Mouse (Mus musculus) forebrain, embryonic 11.5 days (tissue): ENCODE results near the gene Zbed4. TPM values are rescaled to one million over a fixed set of nuclear protein-coding genes. Genes with fewer than 3 reads are reported as not detected.
"Not testable (repeated sequence)": the region's sequence is repeated elsewhere in the genome, so short reads cannot be mapped to it uniquely, and the experiment has no call there.

Experiments used
- ATAC-seq: fragments of 200-750 bp; cut with Nextera tagmentation; replicated peaks from 2 replicates; pipeline ENCODE4 v1.8.0; 2017; ENCODE audit warnings: moderate TSS enrichment; ENCODE audit not compliant: low FRiP score
- DNase-seq: peaks from one replicate; pipeline ENCODE4 v3.0.0-alpha.2; 2017; ENCODE audit warnings: low spot score
- H3K27ac ChIP-seq: fragments of 300-500 bp; sonication (generic); 2 replicates; pipeline ENCODE4 v1.5.1; 2014; ENCODE audit warnings: low read depth, low read length
- H3K27me3 ChIP-seq: fragments of 300-500 bp; sonication (generic); 2 replicates; pipeline ENCODE4 v1.6.1; 2014; ENCODE audit warnings: mild to moderate bottlenecking, low read length, mixed read lengths; ENCODE audit not compliant: control insufficient read depth, insufficient read depth
- H3K36me3 ChIP-seq: fragments of 300-500 bp; sonication (generic); 2 replicates; pipeline ENCODE4 v1.6.1; 2014; ENCODE audit warnings: mild to moderate bottlenecking, low read length, moderate library complexity, mixed read lengths; ENCODE audit not compliant: control insufficient read depth, insufficient read depth
- H3K4me1 ChIP-seq: fragments of 300-500 bp; sonication (generic); replicated peaks from 2 replicates; pipeline ENCODE4 v1.6.1; 2014; ENCODE audit warnings: low read length, mixed read lengths; ENCODE audit not compliant: control insufficient read depth, insufficient read depth
- H3K4me2 ChIP-seq: fragments of 300-500 bp; sonication (generic); 2 replicates; pipeline ENCODE4 v1.6.1; 2014; ENCODE audit warnings: low read depth, mild to moderate bottlenecking, low read length, moderate library complexity, mixed read lengths; ENCODE audit not compliant: severe bottlenecking
- H3K4me3 ChIP-seq: fragments of 300-500 bp; sonication (generic); 2 replicates; pipeline ENCODE4 v1.5.1; 2014; ENCODE audit warnings: low read depth, low read length
- H3K9ac ChIP-seq: fragments of 300-500 bp; sonication (generic); 2 replicates; pipeline ENCODE4 v1.6.1; 2014; ENCODE audit warnings: low read length
- H3K9me3 ChIP-seq: fragments of 300-500 bp; sonication (generic); 2 replicates; pipeline ENCODE4 v1.6.1; 2016; ENCODE audit warnings: low read length, mixed read lengths; ENCODE audit not compliant: control insufficient read depth
- WGBS: fragments of 180-500 bp; shearing (Covaris S2); extraction: QIAGEN DNeasy Blood & Tissue Kit; methylation state at CpG from one replicate; pipeline ENCODE4 v1.1.7; 2014; 5-methylcytosine and 5-hydroxymethylcytosine counted together
- polyA plus RNA-seq: library from polyadenylated mRNA; unstranded; fragments of >200 nt; fragmentation: Nextera tagmentation; extraction: Ambion mirVana; gene quantifications from 2 replicates; pipeline ENCODE4 v1.2.1, GENCODE M21; 2014

Zbed4 gene
- polyA plus RNA-seq, 1 experiment from 2014 or later, result 43.6 TPM

DNA sequence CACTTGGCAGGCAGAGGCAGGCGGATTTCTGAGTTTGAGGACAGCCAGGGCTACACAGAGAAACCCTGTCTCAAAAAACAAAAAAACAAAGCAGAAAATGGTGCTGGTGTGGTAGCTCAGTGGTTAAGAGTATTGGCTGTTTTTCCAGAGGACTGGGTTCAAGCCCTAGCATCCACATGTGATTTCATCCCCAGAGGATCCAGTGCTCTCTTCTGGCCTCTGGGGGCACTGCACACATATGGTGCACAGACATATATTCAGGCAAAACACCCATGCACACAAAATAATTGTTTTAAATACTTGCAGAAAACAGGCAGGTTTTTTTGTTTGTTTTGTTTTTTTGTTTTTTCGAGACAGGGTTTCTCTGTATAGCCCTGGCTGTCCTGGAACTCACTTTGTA lies 14.7 kb downstream of the Zbed4 start:
- not testable (repeated sequence) for H3K9ac ChIP-seq, ATAC-seq, H3K4me1 ChIP-seq, H3K4me2 ChIP-seq, H3K9me3 ChIP-seq, DNase-seq, H3K27ac ChIP-seq, H3K36me3 ChIP-seq, H3K4me3 ChIP-seq, H3K27me3 ChIP-seq
- 94% methylated on average over 2 of the region's 2 CpGs for WGBS

DNA sequence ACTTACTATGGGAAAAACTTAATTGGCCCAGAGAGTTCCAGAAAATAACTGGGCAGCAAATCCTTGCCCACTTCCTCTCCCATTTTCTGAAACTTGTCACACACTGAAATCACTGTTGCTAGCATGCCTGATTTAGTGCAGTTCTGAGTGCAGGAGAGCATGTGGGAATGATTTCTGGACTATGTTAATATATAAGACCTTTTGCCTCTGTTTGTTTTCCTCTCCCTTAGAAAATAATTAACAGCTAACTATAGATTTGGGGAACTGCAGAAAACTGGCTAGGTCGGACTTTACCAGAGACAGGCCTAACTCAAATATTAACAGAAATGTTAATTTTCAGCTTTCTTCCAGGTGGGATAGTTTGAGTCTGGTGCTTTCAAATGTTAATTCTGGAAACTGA lies 17.1 kb downstream of the Zbed4 start:
- Histone ChIP-seq H3K36me3 (peaks cover 14% of the 10 kb centered on the region), H3K27ac (no peak overlapping the region), H3K9me3 (no peaks in the 10 kb centered on the region), H3K9ac (no peak overlapping the region), H3K4me3 (no peak overlapping the region), H3K4me1 (no peaks in the 10 kb centered on the region), H3K27me3 (no peaks in the 10 kb centered on the region), H3K4me2 (no peak overlapping the region)
- DNase-seq (no peak), ATAC-seq (no peak)
- WGBS, result 94% methylated on average over 1 of the region's 1 CpGs

DNA sequence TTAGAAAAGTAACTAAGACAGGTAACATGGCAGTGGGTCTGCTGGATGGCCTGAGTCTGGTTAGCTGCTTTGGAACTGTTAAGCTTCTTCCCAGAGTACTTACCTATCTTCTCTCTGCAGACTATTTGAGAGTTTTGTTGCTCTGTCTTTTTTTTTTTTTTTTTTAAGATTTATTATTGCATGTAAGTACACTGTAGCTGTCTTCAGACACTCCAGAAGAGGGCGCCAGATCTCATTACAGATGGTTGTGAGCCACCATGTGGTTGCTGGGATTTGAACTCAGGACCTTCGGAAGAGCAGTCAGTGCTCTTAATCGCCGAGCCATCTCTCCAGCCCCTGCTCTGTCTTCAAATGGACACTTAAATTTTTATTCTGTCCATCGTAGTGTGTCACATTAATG lies 23.2 kb downstream of the Zbed4 start:
- H3K4me1 ChIP-seq, H3K27me3 ChIP-seq, H3K27ac ChIP-seq, H3K9me3 ChIP-seq, H3K4me2 ChIP-seq, H3K4me3 ChIP-seq, ATAC-seq, H3K9ac ChIP-seq, DNase-seq: not testable (repeated sequence)
- H3K36me3 ChIP-seq, result peaks cover 14% of the 10 kb centered on the region
- WGBS, result 88% methylated on average over 5 of the region's 5 CpGs

DNA sequence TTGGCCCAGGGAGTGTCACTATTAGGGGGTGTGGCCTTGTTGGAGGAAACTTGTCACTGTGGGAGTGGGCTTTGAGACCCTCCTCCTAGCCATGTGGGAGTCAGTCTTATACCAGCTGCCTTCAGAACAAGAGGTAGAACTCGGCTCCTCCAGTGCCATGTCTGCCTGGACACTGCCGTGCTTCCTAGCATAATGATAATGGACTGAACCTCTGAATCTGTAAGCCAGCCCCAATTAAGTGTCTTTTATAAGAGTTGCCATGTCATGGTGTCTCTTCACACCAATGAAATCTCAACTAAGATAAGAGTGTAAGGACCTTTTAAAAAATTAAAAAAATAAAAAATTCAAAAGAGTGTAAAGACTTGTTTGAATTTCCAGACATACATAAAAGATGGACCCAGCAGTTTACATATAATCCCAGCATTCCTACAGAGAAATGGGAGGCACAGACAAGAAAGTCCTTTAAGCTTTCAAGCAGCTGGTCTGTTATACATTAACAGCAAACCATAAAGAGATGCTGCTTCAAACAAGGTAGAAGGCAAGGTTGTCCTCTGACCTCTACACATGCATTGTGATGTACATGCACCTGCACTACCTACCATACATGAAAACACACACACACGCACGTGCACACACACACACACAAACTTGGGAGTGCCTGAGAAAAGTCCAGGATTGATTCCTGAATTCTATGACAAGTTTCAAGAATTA lies 40.8 kb downstream of the Zbed4 start:
- ATAC-seq (no peak), DNase-seq (no peak)
- Histone ChIP-seq H3K36me3 (no peaks in the 10 kb centered on the region), H3K4me3 (no peak overlapping the region), H3K9ac (no peak overlapping the region), H3K27me3 (no peaks in the 10 kb centered on the region), H3K4me1 (no peaks in the 10 kb centered on the region), H3K27ac (no peak overlapping the region), H3K9me3 (no peaks in the 10 kb centered on the region), H3K4me2 (no peak overlapping the region)
- 84% methylated on average over 4 of the region's 4 CpGs for WGBS

DNA sequence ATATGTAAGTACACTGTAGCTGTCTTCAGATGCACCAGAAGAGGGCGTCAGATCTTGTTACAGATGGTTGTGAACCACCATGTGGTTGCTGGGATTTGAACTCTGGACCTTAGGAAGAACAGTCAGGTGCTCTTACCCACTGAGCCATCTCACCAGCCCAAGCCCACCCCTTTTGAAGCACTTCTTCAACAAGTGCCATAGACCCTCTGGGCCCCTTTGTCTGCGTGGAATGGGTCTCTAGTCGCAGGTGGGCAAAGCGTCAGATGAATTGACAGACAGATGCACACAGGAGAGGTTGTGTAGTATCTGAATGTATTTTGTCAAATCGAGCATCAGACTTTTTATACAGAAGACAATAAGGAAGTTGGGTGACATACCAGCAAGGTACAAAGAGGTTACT lies 43.3 kb downstream of the Zbed4 start:
- not testable (repeated sequence) for H3K36me3 ChIP-seq, ATAC-seq, H3K4me1 ChIP-seq, H3K9ac ChIP-seq, H3K27ac ChIP-seq, H3K27me3 ChIP-seq, DNase-seq, H3K4me3 ChIP-seq, H3K9me3 ChIP-seq, H3K4me2 ChIP-seq
- 84% methylated on average over 5 of the region's 5 CpGs for WGBS

DNA sequence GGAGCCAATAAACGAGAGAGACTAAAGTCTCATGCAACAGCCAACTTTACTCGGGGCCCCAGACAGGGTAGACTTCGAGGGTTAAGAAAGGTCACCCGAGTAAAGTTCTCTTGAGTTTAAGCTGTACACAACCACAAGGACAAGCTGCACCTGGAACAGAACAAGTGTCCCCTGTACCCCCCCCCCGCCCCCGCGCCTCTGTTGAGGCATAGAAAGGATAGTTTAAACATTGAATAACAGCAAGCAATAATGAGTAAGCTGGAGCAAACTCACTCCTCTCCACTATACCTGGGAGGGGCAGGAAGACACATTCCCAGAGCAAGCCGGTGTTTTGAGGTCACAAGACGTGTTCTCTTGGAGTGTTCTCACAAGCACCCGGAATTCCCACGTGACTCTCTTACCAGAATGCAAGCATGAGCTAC lies 48.5 kb downstream of the Zbed4 start:
- Histone ChIP-seq H3K9ac (no peak overlapping the region), H3K4me2 (no peak overlapping the region), H3K27ac (no peak overlapping the region), H3K27me3 (no peaks in the 10 kb centered on the region), H3K36me3 (no peaks in the 10 kb centered on the region), H3K4me3 (no peak overlapping the region), H3K9me3 (no peaks in the 10 kb centered on the region), H3K4me1 (no peaks in the 10 kb centered on the region)
- 91% methylated on average over 11 of the region's 11 CpGs for WGBS
- DNase-seq (no peak), ATAC-seq (no peak)

DNA sequence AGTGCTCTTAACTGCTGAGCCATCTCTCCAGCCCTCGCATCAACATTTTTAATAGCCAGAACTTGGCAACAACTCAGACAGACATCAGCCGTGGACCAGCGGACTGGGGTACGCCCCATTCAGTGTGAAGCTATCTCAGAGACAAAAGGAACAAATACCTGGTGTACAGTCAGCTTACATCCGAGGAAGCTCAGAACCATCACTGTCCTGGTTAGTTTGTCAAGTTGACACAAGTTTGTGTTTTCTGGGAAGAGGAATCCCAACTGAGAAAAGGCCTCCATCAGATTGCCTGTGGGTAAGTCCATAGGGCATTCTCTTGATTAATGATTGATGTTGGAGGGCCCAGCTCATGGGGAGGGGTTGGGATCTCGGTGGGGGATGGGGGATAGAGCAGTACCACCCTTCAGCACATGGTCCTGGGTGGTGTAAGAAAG lies 49.5 kb downstream of the Zbed4 start:
- Histone ChIP-seq H3K4me3 (no peak overlapping the region), H3K9ac (no peak overlapping the region), H3K36me3 (peaks cover 6% of the 10 kb centered on the region; the same call in 1 of the 2 replicates), H3K27ac (no peak overlapping the region), H3K9me3 (no peaks in the 10 kb centered on the region), H3K4me2 (no peak overlapping the region), H3K4me1 (no peaks in the 10 kb centered on the region), H3K27me3 (no peaks in the 10 kb centered on the region)
- 91% methylated on average over 6 of the region's 6 CpGs for WGBS
- ATAC-seq, result no peak
- no peak for DNase-seq

DNA sequence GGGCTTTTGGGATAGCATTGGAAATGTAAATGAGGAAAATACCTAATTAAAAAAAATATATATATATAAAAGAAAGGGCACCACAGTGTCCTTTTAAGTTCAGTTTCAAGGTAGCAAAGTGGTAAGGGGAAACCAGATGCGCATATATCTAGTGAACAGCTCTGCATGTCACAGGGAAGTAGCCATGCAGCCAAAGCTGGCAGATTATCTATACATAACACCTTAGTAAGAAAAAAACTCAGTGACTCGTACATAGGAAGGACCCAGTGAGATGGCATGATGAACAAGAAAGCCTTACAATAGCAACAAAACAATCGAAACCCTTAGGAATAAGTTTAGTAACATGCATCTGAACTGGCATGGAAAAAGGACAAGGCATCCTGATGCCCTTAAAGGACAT lies 50.4 kb downstream of the Zbed4 start:
- H3K4me1 ChIP-seq, result no peaks in the 10 kb centered on the region
- peaks cover 6% of the 10 kb centered on the region; the same call in 1 of the 2 replicates for H3K36me3 ChIP-seq
- WGBS, result 97% methylated on average over 3 of the region's 3 CpGs
- no peaks in the 10 kb centered on the region for H3K27me3 ChIP-seq
- no peak overlapping the region for H3K9ac ChIP-seq
- no peak for ATAC-seq
- no peak overlapping the region for H3K27ac ChIP-seq
- H3K4me2 ChIP-seq, result no peak overlapping the region
- DNase-seq, result no peak
- no peak overlapping the region for H3K4me3 ChIP-seq
- no peaks in the 10 kb centered on the region for H3K9me3 ChIP-seq

DNA sequence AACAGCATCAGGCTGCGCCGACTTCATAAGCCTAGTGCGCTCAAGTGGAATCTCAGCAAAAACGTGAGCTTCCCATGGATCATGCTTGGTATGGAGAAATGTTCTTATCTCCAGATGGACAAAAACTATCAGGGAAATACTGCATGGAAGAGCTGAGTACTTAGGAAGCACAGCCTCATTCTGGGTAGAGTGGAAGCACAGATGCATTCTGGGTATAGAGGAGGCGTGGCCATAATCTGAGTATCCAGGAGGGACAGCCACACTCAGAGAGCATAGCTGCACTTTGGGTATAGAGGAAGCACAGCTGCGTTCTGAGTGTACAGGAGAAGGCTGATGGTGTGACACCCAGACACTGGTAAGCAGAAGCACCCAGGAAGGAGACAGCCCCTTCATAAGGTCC lies 50.9 kb downstream of the Zbed4 start:
- no peak for ATAC-seq
- no peak for DNase-seq
- WGBS, result 89% methylated on average over 6 of the region's 6 CpGs

More for the DNA sequence above, 50.9 kb downstream of the Zbed4 start:
- H3K4me1 ChIP-seq, result no peaks in the 10 kb centered on the region
- H3K36me3 ChIP-seq, result peaks cover 6% of the 10 kb centered on the region; the same call in 1 of the 2 replicates
- no peak overlapping the region for H3K4me2 ChIP-seq
- H3K9ac ChIP-seq, result no peak overlapping the region
- no peaks in the 10 kb centered on the region for H3K9me3 ChIP-seq
- no peak overlapping the region for H3K27ac ChIP-seq
- no peak overlapping the region for H3K4me3 ChIP-seq
- no peaks in the 10 kb centered on the region for H3K27me3 ChIP-seq
